8 mouse cellular contexts compared by ENCODE assay signal in genomic region chr5:43841144-43842010, GRCm38 (mm10). TPM values are rescaled to one million over a fixed set of nuclear protein-coding genes. Genes with fewer than 3 reads are reported as not detected.
DNase-seq lines count a peak whose midpoint lies in the region; ATAC-seq and TF ChIP-seq lines count a peak whose summit lies in the region.
"Had no signal": no experiment of that assay in that cellular context is flagged by ENCODE, and none has a peak within 500 bp of the region (broad histone marks: within the 10 kb centered on the region; RNA-seq: fewer than 3 reads in every experiment).

No protein-coding gene starts in this region.

- no peaks in the 10 kb centered on the region for H3K36me3 ChIP-seq in embryonic facial prominence, embryonic 10.5 days (replicated peaks)
- H3K36me3 ChIP-seq in hindbrain, embryonic 16.5 days (ENCODE audit: control insufficient read depth, insufficient read depth, low read length) = no peaks in the 10 kb centered on the region
- H3K36me3 ChIP-seq in liver, postnatal 0 days (replicated peaks; ENCODE audit: insufficient read depth, low read length) = no peaks in the 10 kb centered on the region
- H3K36me3 ChIP-seq in neural tube, embryonic 14.5 days (ENCODE audit: control insufficient read depth, insufficient read depth, low read length) = no peaks in the 10 kb centered on the region

- peak; percentile 31 for DNase-seq in urinary bladder, postnatal 14 days (ENCODE audit: low spot score)
- DNase-seq in urinary bladder, postnatal 4 days (ENCODE audit: low spot score in 2 of 2) = no peak
- DNase-seq in adrenal gland, postnatal 14 days = peak; percentile 69
- peak; percentile 50 for DNase-seq in embryonic facial prominence, embryonic 10.5 days (ENCODE audit: low spot score)
- DNase-seq in liver, postnatal 0 days = peak; percentile 55

- H3K4me2 ChIP-seq in hindbrain, embryonic 16.5 days (ENCODE audit: low read length) = no peak overlapping the region
- H3K4me2 ChIP-seq in liver, postnatal 0 days (ENCODE audit: low read depth, low read length) = peak overlapping the region; percentile 62
- H3K4me2 ChIP-seq in neural tube, embryonic 14.5 days (ENCODE audit: low read depth, low read length) = no peak overlapping the region

- H3K27me3 ChIP-seq in embryonic facial prominence, embryonic 10.5 days (replicated peaks; ENCODE audit: low read depth, poor library complexity, severe bottlenecking) = no peaks in the 10 kb centered on the region
- no peaks in the 10 kb centered on the region for H3K27me3 ChIP-seq in hindbrain, embryonic 16.5 days (replicated peaks; ENCODE audit: control insufficient read depth, insufficient read depth, low read length)
- no peaks in the 10 kb centered on the region for H3K27me3 ChIP-seq in liver, postnatal 0 days (ENCODE audit: insufficient read depth, low read length)
- no peaks in the 10 kb centered on the region for H3K27me3 ChIP-seq in neural tube, embryonic 14.5 days (ENCODE audit: control insufficient read depth, insufficient read depth, low read length)

- no peak for TF ChIP-seq EP300 in liver, postnatal 0 days (IDR thresholded peaks at IDR 0.05; ENCODE audit: low read depth)

- ATAC-seq in hindbrain, embryonic 16.5 days = peak; percentile 76
- ATAC-seq in liver, postnatal 0 days = peak; percentile 60
- peak; percentile 61 for ATAC-seq in neural tube, embryonic 14.5 days (ENCODE audit: low read depth)

- H3K4me1 ChIP-seq in embryonic facial prominence, embryonic 10.5 days = peaks cover 8% of the 10 kb centered on the region
- H3K4me1 ChIP-seq in hindbrain, embryonic 16.5 days (ENCODE audit: control insufficient read depth, insufficient read depth, low read depth, low read length) = no peaks in the 10 kb centered on the region
- H3K4me1 ChIP-seq in liver, postnatal 0 days (ENCODE audit: insufficient read depth) = no peaks in the 10 kb centered on the region
- H3K4me1 ChIP-seq in neural tube, embryonic 14.5 days (ENCODE audit: control insufficient read depth, insufficient read depth, low read length) = no peaks in the 10 kb centered on the region

- 52% methylated on average over 11 of the region's 11 CpGs for WGBS in embryonic facial prominence, embryonic 10.5 days
- WGBS in hindbrain, embryonic 16.5 days = 48% methylated on average over 11 of the region's 11 CpGs
- 19% methylated on average over 11 of the region's 11 CpGs for WGBS in liver, postnatal 0 days (ENCODE audit: insufficient replicate concordance)
- 53% methylated on average over 11 of the region's 11 CpGs for WGBS in neural tube, embryonic 14.5 days

- TF ChIP-seq CTCF in liver, postnatal 0 days (IDR thresholded peaks at IDR 0.05; ENCODE audit: low read depth) = peak; percentile 91

- H3K27ac ChIP-seq in embryonic facial prominence, embryonic 10.5 days (replicated peaks) = no peak overlapping the region
- no peak overlapping the region for H3K27ac ChIP-seq in hindbrain, embryonic 16.5 days (ENCODE audit: low read depth, low read length)
- H3K27ac ChIP-seq in liver, postnatal 0 days (ENCODE audit: low read depth) = peak overlapping the region; percentile 25; the same call in 1 of the 2 replicates
- no peak overlapping the region for H3K27ac ChIP-seq in neural tube, embryonic 14.5 days (ENCODE audit: low read depth, low read length)

- no peak overlapping the region; the same call in 1 of the 2 replicates for H3K9ac ChIP-seq in hindbrain, embryonic 16.5 days (ENCODE audit: low read depth, low read length)
- H3K9ac ChIP-seq in liver, postnatal 0 days (replicated peaks) = 0 out of 2 replicates have a peak overlapping the region, but pooled peaks have one; percentile 35
- H3K9ac ChIP-seq in neural tube, embryonic 14.5 days (replicated peaks; ENCODE audit: low read depth, low read length) = no peak overlapping the region

- H3K4me3 ChIP-seq in embryonic facial prominence, embryonic 10.5 days = no peak overlapping the region
- H3K4me3 ChIP-seq in hindbrain, embryonic 16.5 days (ENCODE audit: low read length) = no peak overlapping the region
- H3K4me3 ChIP-seq in liver, postnatal 0 days (ENCODE audit: low read depth, low read length) = peak overlapping the region; percentile 29
- no peak overlapping the region for H3K4me3 ChIP-seq in neural tube, embryonic 14.5 days (ENCODE audit: low read depth, low read length)

- 0 out of 2 replicates have a peak, but pooled peaks cover 4% of the 10 kb centered on the region for H3K9me3 ChIP-seq in embryonic facial prominence, embryonic 10.5 days
- H3K9me3 ChIP-seq in hindbrain, embryonic 16.5 days (ENCODE audit: control insufficient read depth, low read length) = no peaks in the 10 kb centered on the region
- H3K9me3 ChIP-seq in liver, postnatal 0 days (ENCODE audit: low read length) = peaks cover 2% of the 10 kb centered on the region; the same call in 1 of the 2 replicates
- H3K9me3 ChIP-seq in neural tube, embryonic 14.5 days (ENCODE audit: control insufficient read depth, low read length) = no peaks in the 10 kb centered on the region

RNA-seq across cellular contexts. Expression of gene Fbxl5, which starts 19.9 kb away (rescaled TPM):
- total RNA-seq in adrenal gland, postnatal 14 days (2021) = 49.5 and 55.5 TPM in 2 replicates
- 52.3 and 52.7 TPM in 2 replicates for polyA plus RNA-seq in embryonic facial prominence, embryonic 10.5 days (2016; fragmentation: Nextera tagmentation; extraction: Ambion mirVana)
- polyA plus RNA-seq in hindbrain, embryonic 16.5 days (2015; fragmentation: Nextera tagmentation; extraction: Ambion mirVana) = 79.3 and 82.2 TPM in 2 replicates
- polyA plus RNA-seq in liver, postnatal 0 days (2015; fragmentation: Nextera tagmentation; extraction: Ambion mirVana) = 15.9 and 16.5 TPM in 2 replicates
- polyA plus RNA-seq in neural tube, embryonic 14.5 days (2014; fragmentation: Nextera tagmentation; extraction: Ambion mirVana) = 93.8 and 96.6 TPM in 2 replicates

RNA-seq across cellular contexts. Expression of gene Bst1, which starts 22.7 kb away (rescaled TPM):
- total RNA-seq in adrenal gland, postnatal 14 days (2021) = 1.3 and 3.9 TPM in 2 replicates
- 0.17 TPM in 1 of 2 replicates, not detected in the other for polyA plus RNA-seq in embryonic facial prominence, embryonic 10.5 days (2016; fragmentation: Nextera tagmentation; extraction: Ambion mirVana)
- polyA plus RNA-seq in hindbrain, embryonic 16.5 days (2015; fragmentation: Nextera tagmentation; extraction: Ambion mirVana) = not detected in 2 replicates
- 3.1 TPM in 2 replicates for polyA plus RNA-seq in liver, postnatal 0 days (2015; fragmentation: Nextera tagmentation; extraction: Ambion mirVana)
- not detected in 2 replicates for polyA plus RNA-seq in neural tube, embryonic 14.5 days (2014; fragmentation: Nextera tagmentation; extraction: Ambion mirVana)
- total RNA-seq: layer of hippocampus, postnatal 25 days had no signal

RNA-seq across cellular contexts. Expression of gene Cd38, which starts 27.0 kb away (rescaled TPM):
- 16.8 and 19.0 TPM in 2 replicates for total RNA-seq in adrenal gland, postnatal 14 days (2021)
- polyA plus RNA-seq in embryonic facial prominence, embryonic 10.5 days (2016; fragmentation: Nextera tagmentation; extraction: Ambion mirVana) = 7.0 and 7.7 TPM in 2 replicates
- polyA plus RNA-seq in hindbrain, embryonic 16.5 days (2015; fragmentation: Nextera tagmentation; extraction: Ambion mirVana) = 2.8 and 3.0 TPM in 2 replicates
- polyA plus RNA-seq in liver, postnatal 0 days (2015; fragmentation: Nextera tagmentation; extraction: Ambion mirVana) = 18.6 and 20.5 TPM in 2 replicates
- 1.5 and 3.9 TPM in 2 replicates for polyA plus RNA-seq in neural tube, embryonic 14.5 days (2014; fragmentation: Nextera tagmentation; extraction: Ambion mirVana)

Comparison
In these comparisons a context has a peak if more than half of its experiments do, and no peak if none do; other contexts are left out.
1. DNase-seq: peak in urinary bladder, postnatal 14 days (single experiment), adrenal gland, postnatal 14 days (single experiment), embryonic facial prominence, embryonic 10.5 days (single experiment) and liver, postnatal 0 days (single experiment); none in urinary bladder, postnatal 4 days (0 of 2).
2. Peak in every context shown above with its lines, with median percentiles within 50 percentile points of each other: ATAC-seq.